Mouse (Mus musculus) heart, embryonic 12.5 days (tissue): Measurements from ENCODE around the gene Gm49325. TPM values are rescaled to one million over a fixed set of nuclear protein-coding genes. Genes with fewer than 3 reads are reported as not detected.

ENCODE experiments used
- ATAC-seq: fragments of 200-750 bp; cut with Nextera tagmentation; 2 replicates; pipeline ENCODE4 v1.8.0; 2017; ENCODE audit warnings: moderate TSS enrichment, moderate library complexity; ENCODE audit not compliant: insufficient number of reproducible peaks, low FRiP score
- H3K27ac ChIP-seq: fragments of 300-500 bp; sonication (generic); 2 replicates; pipeline ENCODE4 v1.5.1; 2016; ENCODE audit warnings: mild to moderate bottlenecking, moderate library complexity; ENCODE audit not compliant: poor library complexity, severe bottlenecking
- H3K27me3 ChIP-seq: fragments of 300-500 bp; sonication (generic); replicated peaks from 2 replicates; pipeline ENCODE4 v1.6.1; 2016; ENCODE audit warnings: mild to moderate bottlenecking, moderate library complexity
- H3K36me3 ChIP-seq: fragments of 300-500 bp; sonication (generic); 2 replicates; pipeline ENCODE4 v1.6.1; 2016; ENCODE audit warnings: mild to moderate bottlenecking, moderate library complexity
- H3K4me1 ChIP-seq: fragments of 300-500 bp; sonication (generic); replicated peaks from 2 replicates; pipeline ENCODE4 v1.6.1; 2016; ENCODE audit warnings: mild to moderate bottlenecking
- H3K4me2 ChIP-seq: fragments of 300-500 bp; sonication (generic); 2 replicates; pipeline ENCODE4 v1.6.1; 2016; ENCODE audit warnings: mild to moderate bottlenecking, moderate library complexity
- H3K4me3 ChIP-seq: fragments of 300-500 bp; sonication (generic); 2 replicates; pipeline ENCODE4 v1.5.1; 2016; ENCODE audit warnings: mild to moderate bottlenecking
- H3K9ac ChIP-seq: fragments of 300-500 bp; sonication (generic); 2 replicates; pipeline ENCODE4 v1.6.1; 2016; ENCODE audit warnings: mild to moderate bottlenecking, moderate library complexity
- H3K9me3 ChIP-seq: fragments of 300-500 bp; sonication (generic); replicated peaks from 2 replicates; pipeline ENCODE4 v1.6.1; 2016; ENCODE audit warnings: mild to moderate bottlenecking, moderate library complexity
- WGBS: fragments of 180-500 bp; shearing (Covaris S2); methylation state at CpG from one replicate; pipeline ENCODE4 v1.1.7; 2016; 5-methylcytosine and 5-hydroxymethylcytosine counted together
- polyA plus RNA-seq: library from polyadenylated mRNA; unstranded; fragments of >200 nt; fragmentation: Nextera tagmentation; extraction: Ambion mirVana; gene quantifications from 2 replicates; pipeline ENCODE4 v1.2.1, GENCODE M21; 2016

Gene Gm49325
- polyA plus RNA-seq, 1 experiment from 2014 or later = not detected

DNA sequence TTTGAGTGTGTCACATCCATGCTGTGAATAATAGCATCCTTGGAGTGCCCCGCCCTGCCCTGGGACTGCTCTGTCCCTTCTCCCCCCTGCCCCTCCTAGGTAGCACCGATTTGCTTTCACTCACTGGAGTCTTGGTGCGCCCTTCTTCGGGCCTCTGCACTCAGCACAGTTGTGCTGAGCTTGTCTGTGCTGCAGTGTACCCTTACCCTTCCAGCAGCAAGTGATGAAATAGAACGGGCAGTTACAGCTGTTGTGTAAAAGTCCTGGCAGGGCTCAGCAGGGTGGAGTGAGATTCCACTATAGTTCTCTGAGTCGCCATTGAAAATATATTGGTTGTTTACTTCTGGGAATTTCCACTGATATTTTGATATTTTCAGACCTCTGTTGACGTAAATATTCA, 20.0 kb downstream of the Gm49325 start:
- Histone ChIP-seq H3K27ac (no peak overlapping the region), H3K4me2 (no peak overlapping the region), H3K4me3 (no peak overlapping the region), H3K4me1 (peaks cover 55% of the 10 kb centered on the region), H3K27me3 (no peaks in the 10 kb centered on the region), H3K9ac (no peak overlapping the region), H3K9me3 (no peaks in the 10 kb centered on the region), H3K36me3 (0 out of 2 replicates have a peak, but pooled peaks cover 4% of the 10 kb centered on the region)
- 83% methylated on average over 7 of the region's 7 CpGs for WGBS
- no peak for ATAC-seq

GRCm38 (mm10) chr10:77626591-77626990, 20.6 kb downstream of the Gm49325 start:
- no peak overlapping the region for H3K4me2 ChIP-seq
- peaks cover 9% of the 10 kb centered on the region for H3K36me3 ChIP-seq
- H3K27ac ChIP-seq = no peak overlapping the region
- H3K9me3 ChIP-seq = no peaks in the 10 kb centered on the region
- no peak overlapping the region for H3K9ac ChIP-seq
- 76% methylated on average over 7 of the region's 7 CpGs for WGBS
- ATAC-seq = no peak
- no peak overlapping the region for H3K4me3 ChIP-seq
- H3K4me1 ChIP-seq = peaks cover 55% of the 10 kb centered on the region
- no peaks in the 10 kb centered on the region for H3K27me3 ChIP-seq

- ATAC-seq = peak; percentile 79
- no peaks in the 10 kb centered on the region for H3K9me3 ChIP-seq
- peaks cover 16% of the 10 kb centered on the region for H3K36me3 ChIP-seq
- no peak overlapping the region for H3K4me2 ChIP-seq
- 29% methylated on average over 2 of the region's 2 CpGs for WGBS
- no peak overlapping the region for H3K9ac ChIP-seq
- H3K4me3 ChIP-seq = no peak overlapping the region
- no peaks in the 10 kb centered on the region for H3K27me3 ChIP-seq
- H3K27ac ChIP-seq = no peak overlapping the region
- peaks cover 52% of the 10 kb centered on the region for H3K4me1 ChIP-seq
Measured at GRCm38 (mm10) chr10:77627497-77627896, 21.5 kb downstream of the Gm49325 start.

DNA sequence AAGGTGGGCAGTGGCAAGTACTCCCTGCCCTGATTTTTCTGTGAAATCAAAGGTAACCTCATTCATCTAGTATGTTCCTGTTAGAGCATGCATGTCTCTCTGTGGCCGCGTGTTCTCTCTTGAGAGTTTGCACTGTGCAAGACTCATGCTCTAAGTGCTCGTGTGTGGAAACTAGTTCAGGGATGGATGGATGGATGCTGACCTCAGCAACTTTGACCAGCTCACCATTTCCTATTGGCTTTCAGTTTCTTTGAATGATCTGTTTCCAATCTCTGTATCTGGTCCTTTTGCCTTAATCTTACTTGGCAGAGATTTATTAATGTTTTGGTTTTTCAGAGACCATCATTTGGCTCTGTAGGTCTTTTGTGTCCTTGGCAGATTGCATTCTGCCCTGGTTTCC, 23.2 kb downstream of the Gm49325 start:
- ATAC-seq = no peak
- Histone ChIP-seq H3K9me3 (no peaks in the 10 kb centered on the region), H3K4me2 (no peak overlapping the region), H3K27ac (no peak overlapping the region), H3K4me1 (peaks cover 52% of the 10 kb centered on the region), H3K36me3 (peaks cover 27% of the 10 kb centered on the region), H3K27me3 (no peaks in the 10 kb centered on the region), H3K9ac (no peak overlapping the region), H3K4me3 (no peak overlapping the region)
- 85% methylated on average over 3 of the region's 3 CpGs for WGBS

GRCm38 (mm10) chr10:77629970-77630369, 24.0 kb downstream of the Gm49325 start:
- ATAC-seq = no peak
- Histone ChIP-seq H3K4me1 (peaks cover 51% of the 10 kb centered on the region), H3K36me3 (peaks cover 27% of the 10 kb centered on the region), H3K4me2 (no peak overlapping the region), H3K9me3 (no peaks in the 10 kb centered on the region), H3K9ac (no peak overlapping the region), H3K27me3 (no peaks in the 10 kb centered on the region), H3K4me3 (no peak overlapping the region), H3K27ac (no peak overlapping the region)
- WGBS = 82% methylated on average over 1 of the region's 1 CpGs

DNA sequence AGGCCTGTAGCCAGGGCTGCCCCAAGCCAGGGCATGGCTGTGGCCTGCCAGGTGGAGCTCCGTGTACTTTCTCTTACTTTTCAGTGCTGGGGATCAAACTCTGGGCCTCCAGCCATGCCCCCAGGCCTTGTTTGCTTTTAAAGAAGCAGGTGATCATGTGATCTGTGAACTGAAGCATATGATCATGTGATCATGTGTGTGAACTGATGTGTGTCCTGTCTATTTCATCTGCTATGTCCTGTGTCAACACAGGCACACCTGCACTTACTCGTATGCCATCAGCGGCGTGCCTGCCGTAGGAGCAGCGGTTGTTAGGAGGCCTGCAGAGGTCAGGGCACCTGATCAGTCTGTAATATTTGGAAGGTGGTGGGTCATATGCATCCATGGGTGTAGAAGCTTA, 28.0 kb downstream of the Gm49325 start:
- Histone ChIP-seq H3K27me3 (no peaks in the 10 kb centered on the region), H3K9me3 (no peaks in the 10 kb centered on the region), H3K9ac (no peak overlapping the region), H3K36me3 (peaks cover 36% of the 10 kb centered on the region), H3K4me3 (no peak overlapping the region), H3K4me1 (peaks cover 62% of the 10 kb centered on the region), H3K27ac (peak overlapping the region; percentile 41), H3K4me2 (no peak overlapping the region)
- no peak for ATAC-seq
- 79% methylated on average over 6 of the region's 6 CpGs for WGBS

GRCm38 (mm10) chr10:77634452-77635231, 28.6 kb downstream of the Gm49325 start:
- Histone ChIP-seq H3K27ac (peak overlapping the region; percentile 82), H3K4me2 (peak overlapping the region; percentile 22; the same call in 1 of the 2 replicates), H3K27me3 (no peaks in the 10 kb centered on the region), H3K9ac (no peak overlapping the region), H3K4me3 (no peak overlapping the region), H3K4me1 (peaks cover 66% of the 10 kb centered on the region), H3K36me3 (peaks cover 37% of the 10 kb centered on the region), H3K9me3 (no peaks in the 10 kb centered on the region)
- peak; percentile 74 for ATAC-seq
- WGBS = 43% methylated on average over 13 of the region's 13 CpGs

GRCm38 (mm10) chr10:77636234-77636922, 30.4 kb downstream of the Gm49325 start:
- H3K36me3 ChIP-seq = peaks cover 45% of the 10 kb centered on the region
- H3K9me3 ChIP-seq = no peaks in the 10 kb centered on the region
- 88% methylated on average over 7 of the region's 7 CpGs for WGBS
- no peak overlapping the region for H3K4me2 ChIP-seq
- ATAC-seq = no peak
- H3K9ac ChIP-seq = no peak overlapping the region
- peaks cover 62% of the 10 kb centered on the region for H3K4me1 ChIP-seq
- H3K27me3 ChIP-seq = no peaks in the 10 kb centered on the region
- no peak overlapping the region for H3K4me3 ChIP-seq
- H3K27ac ChIP-seq = no peak overlapping the region

GRCm38 (mm10) chr10:77638956-77639355, 33.0 kb downstream of the Gm49325 start:
- Histone ChIP-seq H3K4me1 (peaks cover 59% of the 10 kb centered on the region), H3K4me2 (no peak overlapping the region), H3K4me3 (no peak overlapping the region), H3K36me3 (peaks cover 47% of the 10 kb centered on the region), H3K27me3 (no peaks in the 10 kb centered on the region), H3K9me3 (no peaks in the 10 kb centered on the region), H3K9ac (no peak overlapping the region), H3K27ac (peak overlapping the region; percentile 25; the same call in 1 of the 2 replicates)
- peak; percentile 60 for ATAC-seq
- WGBS = 56% methylated on average over 6 of the region's 6 CpGs

DNA sequence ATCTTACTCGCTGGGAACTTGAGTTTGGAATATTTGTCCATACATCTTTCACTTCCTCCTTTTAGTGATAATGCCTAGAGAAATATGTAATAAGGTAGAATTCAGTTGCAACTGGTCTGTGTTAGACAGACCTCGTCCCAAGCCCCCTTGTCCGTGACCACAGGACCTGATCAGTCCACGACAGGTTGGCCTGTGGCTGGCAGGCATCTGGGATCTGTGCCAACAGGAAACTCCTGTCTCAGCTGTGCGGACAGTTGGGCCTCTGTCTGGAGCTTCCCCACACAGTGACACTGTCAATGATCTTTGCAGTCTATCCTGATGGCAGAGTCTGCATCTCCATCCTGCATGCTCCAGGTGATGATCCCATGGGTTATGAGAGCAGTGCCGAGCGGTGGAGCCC, 37.2 kb downstream of the Gm49325 start:
- no peaks in the 10 kb centered on the region for H3K27me3 ChIP-seq
- 68% methylated on average over 7 of the region's 7 CpGs for WGBS
- H3K4me1 ChIP-seq = peaks cover 33% of the 10 kb centered on the region
- ATAC-seq = no peak
- H3K36me3 ChIP-seq = peaks cover 66% of the 10 kb centered on the region
- no peak overlapping the region for H3K4me2 ChIP-seq
- H3K4me3 ChIP-seq = no peak overlapping the region
- no peak overlapping the region for H3K9ac ChIP-seq
- no peaks in the 10 kb centered on the region for H3K9me3 ChIP-seq
- no peak overlapping the region for H3K27ac ChIP-seq

DNA sequence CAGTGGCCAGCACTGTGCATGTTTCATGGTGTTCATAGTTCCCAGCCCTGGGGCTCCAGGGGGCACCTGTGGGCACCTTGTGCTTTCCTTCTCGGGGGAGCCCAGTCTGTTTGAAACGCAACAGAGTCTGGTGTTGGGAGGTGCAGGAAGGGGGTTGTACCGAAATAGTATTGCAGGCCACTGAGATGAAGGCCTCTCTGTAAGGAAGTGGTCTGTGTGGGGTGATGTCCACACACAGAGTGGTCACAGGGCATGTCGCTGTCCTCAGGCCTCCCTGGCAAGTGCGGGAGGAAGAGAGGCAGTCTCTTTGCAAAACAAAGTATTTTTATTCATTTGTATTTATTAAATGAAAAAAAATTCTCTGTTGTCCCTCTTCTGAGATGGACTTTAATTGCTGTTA, 39.6 kb downstream of the Gm49325 start:
- H3K27ac ChIP-seq = no peak overlapping the region
- no peak for ATAC-seq
- 83% methylated on average over 5 of the region's 5 CpGs for WGBS
- no peak overlapping the region for H3K4me3 ChIP-seq
- H3K4me2 ChIP-seq = no peak overlapping the region
- no peak overlapping the region for H3K9ac ChIP-seq
- H3K27me3 ChIP-seq = no peaks in the 10 kb centered on the region
- H3K9me3 ChIP-seq = no peaks in the 10 kb centered on the region
- H3K36me3 ChIP-seq = peaks cover 59% of the 10 kb centered on the region
- H3K4me1 ChIP-seq = peaks cover 23% of the 10 kb centered on the region
